Mouse (Mus musculus): ENCODE data around the gene Trim69. TPM values are rescaled to one million over a fixed set of nuclear protein-coding genes. Genes with fewer than 3 reads are reported as not detected.

The Trim69 gene
- polyA plus RNA-seq, 1 experiment: not detected

- TF ChIP-seq CTCF (IDR thresholded peaks at IDR 0.05; ENCODE audit: extremely low read depth, insufficient read depth, low read length) (no peak), POLR2A (IDR thresholded peaks at IDR 0.05; ENCODE audit: extremely low read depth, insufficient read depth, low read length) (no peak)
- H3K4me3 ChIP-seq (ENCODE audit: insufficient read depth, low read length): no peak overlapping the region
- H3K27ac ChIP-seq (ENCODE audit: insufficient read depth, low read length): no peak overlapping the region
- H3K4me1 ChIP-seq (ENCODE audit: control insufficient read depth, insufficient read depth, low read length): no peaks in the 10 kb centered on the region; the same call in 1 of the 2 replicates
These were observed 9.3 kb upstream of the Trim69 start for GRCm38 (mm10) chr2:122151221-122151620.

- Histone ChIP-seq H3K4me1 (ENCODE audit: control insufficient read depth, insufficient read depth, low read length) (no peaks in the 10 kb centered on the region; the same call in 1 of the 2 replicates), H3K27ac (ENCODE audit: insufficient read depth, low read length) (no peak overlapping the region), H3K4me3 (ENCODE audit: insufficient read depth, low read length) (no peak overlapping the region)
- TF ChIP-seq CTCF (IDR thresholded peaks at IDR 0.05; ENCODE audit: extremely low read depth, insufficient read depth, low read length): no peak
These were observed 7.7 kb upstream of the Trim69 start for GRCm38 (mm10) chr2:122152850-122153249.

GRCm38 (mm10) chr2:122153681-122154365 is 6.7 kb upstream of the Trim69 start:
- Histone ChIP-seq H3K4me3 (ENCODE audit: insufficient read depth, low read length) (no peak overlapping the region), H3K4me1 (ENCODE audit: control insufficient read depth, insufficient read depth, low read length) (peaks cover 2% of the 10 kb centered on the region; the same call in 1 of the 2 replicates), H3K27ac (ENCODE audit: insufficient read depth, low read length) (no peak overlapping the region)
- no peak for TF ChIP-seq CTCF (IDR thresholded peaks at IDR 0.05; ENCODE audit: extremely low read depth, insufficient read depth, low read length)
- no peak for TF ChIP-seq POLR2A (IDR thresholded peaks at IDR 0.05; ENCODE audit: extremely low read depth, insufficient read depth, low read length)

- Histone ChIP-seq H3K27ac (ENCODE audit: insufficient read depth, low read length) (no peak overlapping the region), H3K4me3 (ENCODE audit: insufficient read depth, low read length) (no peak overlapping the region), H3K4me1 (ENCODE audit: control insufficient read depth, insufficient read depth, low read length) (peaks cover 2% of the 10 kb centered on the region; the same call in 1 of the 2 replicates)
- TF ChIP-seq POLR2A (IDR thresholded peaks at IDR 0.05; ENCODE audit: extremely low read depth, insufficient read depth, low read length) (no peak), CTCF (IDR thresholded peaks at IDR 0.05; ENCODE audit: extremely low read depth, insufficient read depth, low read length) (no peak)
These were observed 6.0 kb upstream of the Trim69 start for GRCm38 (mm10) chr2:122154479-122154878.

- Histone ChIP-seq H3K4me3 (ENCODE audit: insufficient read depth, low read length) (no peak overlapping the region), H3K27ac (ENCODE audit: insufficient read depth, low read length) (no peak overlapping the region), H3K4me1 (ENCODE audit: control insufficient read depth, insufficient read depth, low read length) (peaks cover 2% of the 10 kb centered on the region; the same call in 1 of the 2 replicates)
- TF ChIP-seq CTCF (IDR thresholded peaks at IDR 0.05; ENCODE audit: extremely low read depth, insufficient read depth, low read length) (no peak), POLR2A (IDR thresholded peaks at IDR 0.05; ENCODE audit: extremely low read depth, insufficient read depth, low read length) (no peak)
These were observed 5.2 kb upstream of the Trim69 start for GRCm38 (mm10) chr2:122155292-122155691.

GRCm38 (mm10) chr2:122156051-122156700 is 4.3 kb upstream of the Trim69 start:
- no peak for TF ChIP-seq CTCF (IDR thresholded peaks at IDR 0.05; ENCODE audit: extremely low read depth, insufficient read depth, low read length)
- no peak for TF ChIP-seq POLR2A (IDR thresholded peaks at IDR 0.05; ENCODE audit: extremely low read depth, insufficient read depth, low read length)
- no peak overlapping the region for H3K27ac ChIP-seq (ENCODE audit: insufficient read depth, low read length)

GRCm38 (mm10) chr2:122157561-122157960 is 2.9 kb upstream of the Trim69 start:
- H3K27ac ChIP-seq (ENCODE audit: insufficient read depth, low read length): no peak overlapping the region
- no peak overlapping the region for H3K4me3 ChIP-seq (ENCODE audit: insufficient read depth, low read length)
- TF ChIP-seq POLR2A (IDR thresholded peaks at IDR 0.05; ENCODE audit: extremely low read depth, insufficient read depth, low read length) (no peak), CTCF (IDR thresholded peaks at IDR 0.05; ENCODE audit: extremely low read depth, insufficient read depth, low read length) (no peak)
- H3K4me1 ChIP-seq (ENCODE audit: control insufficient read depth, insufficient read depth, low read length): peaks cover 2% of the 10 kb centered on the region; the same call in 1 of the 2 replicates

More at GRCm38 (mm10) chr2:122156051-122156700, 4.3 kb upstream of the Trim69 start:
- H3K4me3 ChIP-seq (ENCODE audit: insufficient read depth, low read length): no peak overlapping the region
- peaks cover 2% of the 10 kb centered on the region; the same call in 1 of the 2 replicates for H3K4me1 ChIP-seq (ENCODE audit: control insufficient read depth, insufficient read depth, low read length)

GRCm38 (mm10) chr2:122158362-122158802 is 2.1 kb upstream of the Trim69 start:
- Histone ChIP-seq H3K27ac (ENCODE audit: insufficient read depth, low read length) (no peak overlapping the region), H3K4me1 (ENCODE audit: control insufficient read depth, insufficient read depth, low read length) (peaks cover 2% of the 10 kb centered on the region; the same call in 1 of the 2 replicates), H3K4me3 (ENCODE audit: insufficient read depth, low read length) (no peak overlapping the region)
- TF ChIP-seq CTCF (IDR thresholded peaks at IDR 0.05; ENCODE audit: extremely low read depth, insufficient read depth, low read length) (no peak), POLR2A (IDR thresholded peaks at IDR 0.05; ENCODE audit: extremely low read depth, insufficient read depth, low read length) (no peak)

- no peak overlapping the region for H3K27ac ChIP-seq (ENCODE audit: insufficient read depth, low read length)
- no peak for TF ChIP-seq POLR2A (IDR thresholded peaks at IDR 0.05; ENCODE audit: extremely low read depth, insufficient read depth, low read length)
- no peak for TF ChIP-seq CTCF (IDR thresholded peaks at IDR 0.05; ENCODE audit: extremely low read depth, insufficient read depth, low read length)
- H3K4me1 ChIP-seq (ENCODE audit: control insufficient read depth, insufficient read depth, low read length): peaks cover 2% of the 10 kb centered on the region; the same call in 1 of the 2 replicates
- H3K4me3 ChIP-seq (ENCODE audit: insufficient read depth, low read length): no peak overlapping the region
These were observed 833 bp upstream of the Trim69 start for GRCm38 (mm10) chr2:122159667-122160066.
